Mouse (Mus musculus) lung, postnatal 0 days (tissue): ENCODE data around the gene Gtf2h2. TPM values are rescaled to one million over a fixed set of nuclear protein-coding genes. Genes with fewer than 3 reads are reported as not detected.
"Not testable (repeated sequence)": the region's sequence is repeated elsewhere in the genome, so short reads cannot be mapped to it uniquely, and the experiment has no call there.

Source experiments
- ATAC-seq: fragments of 200-750 bp; cut with Nextera tagmentation; 2 replicates; pipeline ENCODE4 v1.8.0; 2017; ENCODE audit warnings: moderate library complexity
- DNase-seq: peaks from one replicate; pipeline ENCODE4 v3.0.0-alpha.2; 2016; ENCODE audit warnings: low spot score
- H3K27ac ChIP-seq: fragments of 300-500 bp; sonication (generic); 2 replicates; pipeline ENCODE4 v1.5.1; 2014; ENCODE audit warnings: antibody characterized with exemption, mild to moderate bottlenecking, low read length, mixed read lengths
- H3K27me3 ChIP-seq: fragments of 300-500 bp; sonication (generic); replicated peaks from 2 replicates; pipeline ENCODE4 v1.6.1; 2014; ENCODE audit warnings: low read length, mixed read lengths; ENCODE audit not compliant: insufficient read depth
- H3K36me3 ChIP-seq: fragments of 300-500 bp; sonication (generic); 2 replicates; pipeline ENCODE4 v1.6.1; 2014; ENCODE audit warnings: low read length, mixed read lengths; ENCODE audit not compliant: insufficient read depth
- H3K4me1 ChIP-seq: fragments of 300-500 bp; sonication (generic); 2 replicates; pipeline ENCODE4 v1.6.1; 2014; ENCODE audit warnings: antibody characterized with exemption, low read depth, low read length, mixed read lengths; ENCODE audit not compliant: insufficient read depth
- H3K4me2 ChIP-seq: fragments of 300-500 bp; sonication (generic); replicated peaks from 2 replicates; pipeline ENCODE4 v1.6.1; 2014; ENCODE audit warnings: low read depth, mild to moderate bottlenecking, low read length, moderate library complexity, mixed read lengths
- H3K4me3 ChIP-seq: fragments of 300-500 bp; sonication (generic); 2 replicates; pipeline ENCODE4 v1.5.1; 2014; ENCODE audit warnings: low read depth, low read length
- H3K9ac ChIP-seq: fragments of 300-500 bp; sonication (generic); replicated peaks from 2 replicates; pipeline ENCODE4 v1.6.1; 2014; ENCODE audit warnings: low read depth, mild to moderate bottlenecking
- H3K9me3 ChIP-seq: fragments of 300-500 bp; sonication (generic); 2 replicates; pipeline ENCODE4 v1.6.1; 2016; ENCODE audit warnings: low read length, mixed read lengths
- CTCF ChIP-seq: IDR thresholded peaks from 2 replicates; pipeline ENCODE4 v1.5.1; 2016; ENCODE audit warnings: antibody characterized with exemption, mild to moderate bottlenecking
- EP300 ChIP-seq: IDR thresholded peaks from 2 replicates; pipeline ENCODE4 v1.6.1; 2016; ENCODE audit warnings: antibody characterized with exemption, mild to moderate bottlenecking, control low read depth
- WGBS: fragments of 180-500 bp; shearing (Covaris S2); extraction: QIAGEN DNeasy Blood & Tissue Kit; methylation state at CpG from one replicate; pipeline ENCODE4 v1.1.7; 2014; 5-methylcytosine and 5-hydroxymethylcytosine counted together
- polyA plus RNA-seq: library from polyadenylated mRNA; unstranded; fragments of >200 nt; fragmentation: Nextera tagmentation; extraction: Ambion mirVana; gene quantifications from 2 replicates; pipeline ENCODE4 v1.2.1, GENCODE M21; 2015

Gene Gtf2h2
- polyA plus RNA-seq, 1 experiment from 2014 or later = 22.9 TPM

DNA sequence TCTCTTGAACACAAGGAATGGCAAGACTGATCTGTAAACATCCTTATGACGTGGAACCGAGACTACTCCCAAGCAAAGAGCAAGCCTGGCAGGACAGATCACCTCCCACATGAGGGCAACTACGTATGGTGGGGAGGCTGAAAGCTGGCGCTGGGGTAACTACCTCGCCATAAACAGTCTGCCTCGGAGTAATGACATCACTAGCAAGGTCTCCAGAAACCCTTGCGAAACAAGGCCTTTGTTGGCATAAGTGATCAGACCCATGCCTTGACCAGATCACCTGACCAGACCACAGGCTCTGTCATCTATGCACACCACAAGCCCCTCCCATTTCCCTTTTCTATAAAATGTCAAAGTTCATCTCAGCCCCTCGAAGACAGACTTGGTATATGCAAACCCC lies 934 bp upstream of the Gtf2h2 start:
- 51% methylated on average over 8 of the region's 8 CpGs for WGBS
- DNase-seq (peak; percentile 36), ATAC-seq (peak; percentile 17)

DNA sequence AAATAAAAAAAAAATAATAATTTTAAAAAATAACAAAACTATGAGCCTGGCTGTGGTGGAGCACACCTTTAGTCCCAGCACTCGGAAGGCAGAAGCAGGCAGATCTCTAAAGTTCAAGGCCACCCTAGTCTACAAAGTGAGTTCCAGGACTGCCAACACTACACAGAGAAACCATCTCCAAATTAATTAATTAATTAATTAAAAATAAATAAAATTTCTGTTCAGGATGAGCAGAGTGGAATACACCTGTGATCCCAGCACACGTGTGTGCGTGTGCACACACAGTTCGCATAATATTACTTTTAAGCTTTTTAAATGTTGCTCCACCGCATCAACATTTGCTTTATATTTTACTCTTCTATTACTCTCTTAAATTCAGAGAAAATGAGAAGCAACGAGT lies 756 bp downstream of the Gtf2h2 start:
- H3K27ac ChIP-seq = 0 out of 2 replicates have a peak overlapping the region, but pooled peaks have one; percentile 17
- no peak for ATAC-seq
- peak overlapping the region; percentile 39 for H3K9ac ChIP-seq
- H3K9me3 ChIP-seq = no peaks in the 10 kb centered on the region
- H3K4me3 ChIP-seq = peak overlapping the region; percentile 55
- H3K27me3 ChIP-seq = no peaks in the 10 kb centered on the region
- DNase-seq = no peak
- 18% methylated on average over 6 of the region's 6 CpGs for WGBS
- H3K4me2 ChIP-seq = peak overlapping the region; percentile 68
- TF ChIP-seq EP300 (no peak), CTCF (no peak)
- peaks cover 4% of the 10 kb centered on the region; the same call in 1 of the 2 replicates for H3K36me3 ChIP-seq
- no peaks in the 10 kb centered on the region; the same call in 1 of the 2 replicates for H3K4me1 ChIP-seq

More for the DNA sequence above, 934 bp upstream of the Gtf2h2 start:
- no peaks in the 10 kb centered on the region; the same call in 1 of the 2 replicates for H3K4me1 ChIP-seq
- H3K4me2 ChIP-seq = no peak overlapping the region
- no peak overlapping the region for H3K27ac ChIP-seq
- TF ChIP-seq EP300 (no peak), CTCF (no peak)
- no peaks in the 10 kb centered on the region; the same call in 1 of the 2 replicates for H3K36me3 ChIP-seq
- no peak overlapping the region for H3K9ac ChIP-seq
- H3K4me3 ChIP-seq = no peak overlapping the region
- H3K27me3 ChIP-seq = no peaks in the 10 kb centered on the region
- no peaks in the 10 kb centered on the region for H3K9me3 ChIP-seq

DNA sequence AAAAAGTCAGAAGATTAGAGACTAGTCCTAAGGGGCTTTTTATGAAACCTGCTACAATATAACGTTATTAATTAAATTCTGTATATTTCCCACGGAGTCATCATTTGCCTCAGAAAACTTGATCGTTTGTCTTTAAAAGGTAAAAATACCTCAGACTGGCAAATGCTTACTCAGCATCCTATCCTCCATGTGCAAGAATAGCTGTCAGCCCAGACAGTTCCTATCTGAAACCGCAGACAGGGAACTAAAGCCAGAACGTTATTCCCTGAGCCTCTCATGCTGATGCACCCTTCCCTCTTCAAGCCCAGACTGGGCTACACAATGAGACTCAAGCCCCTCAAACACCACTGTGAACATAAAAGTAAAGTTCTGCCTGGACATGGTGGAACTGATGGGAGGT lies 2.0 kb downstream of the Gtf2h2 start:
- H3K27ac ChIP-seq = no peak overlapping the region
- H3K36me3 ChIP-seq = peaks cover 4% of the 10 kb centered on the region; the same call in 1 of the 2 replicates
- no peak overlapping the region for H3K4me3 ChIP-seq
- H3K4me1 ChIP-seq = no peaks in the 10 kb centered on the region; the same call in 1 of the 2 replicates
- ATAC-seq = no peak
- H3K27me3 ChIP-seq = no peaks in the 10 kb centered on the region
- H3K4me2 ChIP-seq = no peak overlapping the region
- DNase-seq = no peak
- 82% methylated on average over 5 of the region's 5 CpGs for WGBS
- H3K9me3 ChIP-seq = no peaks in the 10 kb centered on the region
- H3K9ac ChIP-seq = no peak overlapping the region
- TF ChIP-seq CTCF (no peak), EP300 (no peak)

DNA sequence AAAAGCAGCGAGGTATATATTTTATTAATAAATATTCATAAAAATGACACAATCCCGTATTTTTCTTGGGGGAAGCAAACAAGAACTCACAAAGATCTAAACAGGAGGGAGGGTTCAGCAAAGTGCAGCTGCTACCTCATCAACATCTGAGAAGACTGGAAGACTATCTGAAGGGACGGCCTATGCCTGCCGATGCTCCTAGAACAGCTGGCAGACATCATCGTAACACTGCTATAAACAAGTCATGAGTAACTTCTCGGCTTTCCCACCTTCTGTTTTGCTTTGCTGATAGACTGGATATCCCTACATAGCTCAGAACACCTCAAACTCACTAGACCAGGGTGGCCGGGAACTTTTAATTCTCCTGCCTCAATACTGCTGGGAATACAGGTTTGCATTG lies 8.8 kb downstream of the Gtf2h2 start:
- 61% methylated on average over 7 of the region's 7 CpGs for WGBS
- DNase-seq (no peak), ATAC-seq (no peak)
- no peak for TF ChIP-seq CTCF
- no peak for TF ChIP-seq EP300
- Histone ChIP-seq H3K36me3 (peaks cover 6% of the 10 kb centered on the region; the same call in 1 of the 2 replicates), H3K4me2 (no peak overlapping the region), H3K4me1 (no peaks in the 10 kb centered on the region), H3K9me3 (no peaks in the 10 kb centered on the region), H3K27me3 (no peaks in the 10 kb centered on the region), H3K9ac (no peak overlapping the region), H3K27ac (no peak overlapping the region), H3K4me3 (no peak overlapping the region)

DNA sequence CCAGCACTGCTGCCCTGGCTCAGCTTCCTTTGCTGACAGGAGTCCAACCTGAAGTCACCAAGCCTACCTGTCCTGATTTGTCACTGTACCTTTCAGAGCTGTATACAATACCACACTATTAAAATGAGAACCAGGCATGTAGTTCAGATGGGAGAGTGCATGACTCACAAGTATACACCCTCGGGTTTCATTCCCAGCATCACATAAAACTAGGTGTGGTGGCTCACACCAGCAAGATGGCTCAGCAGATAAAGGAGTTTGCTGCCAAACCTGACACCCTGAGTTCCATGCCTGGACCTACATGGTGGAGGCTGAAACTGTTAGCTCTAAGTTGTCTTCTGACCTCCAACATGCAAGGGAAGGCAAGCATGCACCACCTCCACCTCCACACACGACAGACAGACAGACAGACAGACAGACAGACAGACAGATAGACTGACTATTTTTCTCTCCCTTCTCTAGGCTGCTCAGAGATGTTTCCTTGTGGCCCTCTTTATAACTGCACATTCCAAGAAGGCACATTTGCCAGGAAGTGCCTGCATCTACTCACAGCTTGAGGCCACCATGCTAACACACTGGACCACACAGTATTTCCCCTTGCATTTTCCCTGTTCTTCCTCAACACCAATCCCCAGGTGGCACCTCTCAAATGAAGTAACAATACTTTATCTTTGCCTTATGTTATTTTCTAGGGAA lies 28.7 kb downstream of the Gtf2h2 start:
- TF ChIP-seq CTCF = no peak
- ATAC-seq (no peak), DNase-seq (no peak)
- H3K36me3 ChIP-seq = no peaks in the 10 kb centered on the region; the same call in 1 of the 2 replicates
- no peak overlapping the region for H3K4me2 ChIP-seq
- H3K4me3 ChIP-seq = no peak overlapping the region
- no peak overlapping the region for H3K27ac ChIP-seq
- H3K4me1 ChIP-seq = no peaks in the 10 kb centered on the region
- no peak overlapping the region for H3K9ac ChIP-seq
- H3K27me3 ChIP-seq = no peaks in the 10 kb centered on the region
- WGBS = 87% methylated on average over 2 of the region's 2 CpGs
- H3K9me3 ChIP-seq = no peaks in the 10 kb centered on the region

DNA sequence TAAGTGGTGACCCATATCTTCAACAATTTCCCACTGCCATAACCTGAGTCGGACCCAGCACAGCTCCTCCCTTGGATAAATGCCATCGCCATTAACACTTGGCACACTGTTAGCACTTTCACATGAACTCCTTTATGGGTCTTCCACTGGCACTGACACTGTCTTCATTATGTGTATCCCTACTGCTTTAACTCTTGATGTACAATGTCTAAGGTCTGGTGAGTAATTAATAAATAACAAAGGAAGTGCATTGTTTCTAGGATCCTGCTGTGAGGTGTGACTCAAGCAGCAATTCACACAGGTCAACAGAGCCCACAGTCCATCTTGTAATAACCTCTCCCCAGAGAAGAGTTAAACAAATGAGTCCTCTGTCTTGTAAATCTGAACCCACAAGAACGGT lies 31.0 kb downstream of the Gtf2h2 start:
- H3K27me3 ChIP-seq = no peaks in the 10 kb centered on the region
- H3K36me3 ChIP-seq = no peaks in the 10 kb centered on the region; the same call in 1 of the 2 replicates
- H3K4me2 ChIP-seq = no peak overlapping the region
- 72% methylated on average over 3 of the region's 3 CpGs for WGBS
- no peak overlapping the region for H3K4me3 ChIP-seq
- H3K9ac ChIP-seq = no peak overlapping the region
- ATAC-seq = no peak
- no peak overlapping the region for H3K27ac ChIP-seq
- H3K9me3 ChIP-seq = no peaks in the 10 kb centered on the region
- DNase-seq = no peak
- TF ChIP-seq EP300 (no peak), CTCF (no peak)
- H3K4me1 ChIP-seq = no peaks in the 10 kb centered on the region

DNA sequence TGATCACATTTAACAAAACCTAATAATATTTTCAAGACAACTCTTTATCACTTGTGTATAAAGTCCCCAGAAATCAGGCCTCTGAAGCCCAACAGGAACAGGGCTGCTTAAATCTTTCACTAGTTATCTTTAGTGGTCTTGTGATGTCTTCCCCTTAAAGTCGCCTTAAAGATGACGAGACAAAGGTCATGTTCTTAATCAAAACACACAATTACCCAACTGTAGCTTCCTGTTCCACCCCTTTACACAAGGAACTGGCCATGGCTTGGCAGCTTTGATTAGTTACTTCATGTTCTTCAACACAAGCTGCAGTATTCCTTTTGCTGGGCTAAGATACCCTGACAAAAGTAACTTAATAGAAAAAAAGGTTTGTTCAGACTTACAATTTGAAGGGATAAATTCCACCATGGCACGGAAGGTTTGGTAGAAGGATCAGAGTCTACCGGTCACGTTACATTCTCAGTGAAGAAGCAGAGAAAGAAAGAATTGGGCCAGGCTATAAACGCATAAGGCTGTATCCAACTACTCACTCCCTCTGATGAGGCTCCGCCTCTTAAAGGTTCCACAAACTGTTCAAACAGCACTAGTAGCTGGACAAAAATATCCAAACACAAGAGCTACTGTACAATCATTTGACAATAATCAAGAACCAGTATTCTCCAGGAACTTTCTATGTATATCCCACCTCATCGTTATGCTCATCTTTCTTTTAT lies 39.8 kb downstream of the Gtf2h2 start, which contains the start of gene Naip1:
Gene Naip1, minus strand, starts transcription at position 455 of the 713 bp plus-strand sequence.
- H3K36me3 ChIP-seq, H3K9ac ChIP-seq, ATAC-seq, H3K4me3 ChIP-seq, H3K4me2 ChIP-seq, H3K27ac ChIP-seq, H3K27me3 ChIP-seq, H3K9me3 ChIP-seq, DNase-seq, H3K4me1 ChIP-seq: not testable (repeated sequence)
- 69% methylated on average over 8 of the region's 8 CpGs for WGBS
